Mouse (Mus musculus) kidney, postnatal 14 days (tissue): ENCODE results near the gene Myh9.

ENCODE experiments used
- DNase-seq: peaks from one replicate; pipeline ENCODE4 v3.0.0; 2022; ENCODE audit warnings: mixed read lengths

The Myh9 gene

DNA sequence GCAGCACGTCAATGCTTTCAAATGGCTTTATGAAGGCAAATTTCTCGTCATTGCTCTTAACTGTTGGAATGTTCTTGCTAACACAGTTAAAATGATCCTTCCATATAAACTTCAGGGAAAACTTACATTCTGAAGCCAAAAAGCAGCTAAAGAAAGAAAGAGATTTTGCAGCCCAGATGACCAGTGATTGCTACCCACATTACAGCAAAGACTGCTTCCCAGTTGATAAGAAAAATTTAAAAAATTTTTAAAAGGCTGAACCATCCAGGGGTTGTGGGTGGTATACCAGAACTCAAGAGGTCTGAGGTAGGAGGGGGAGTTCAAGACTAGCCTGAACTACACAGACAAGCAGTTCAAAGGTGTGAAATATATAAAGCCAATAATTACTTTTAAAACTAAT is 1.1 kb upstream of the Myh9 start:
- DNase-seq: no peak

DNA sequence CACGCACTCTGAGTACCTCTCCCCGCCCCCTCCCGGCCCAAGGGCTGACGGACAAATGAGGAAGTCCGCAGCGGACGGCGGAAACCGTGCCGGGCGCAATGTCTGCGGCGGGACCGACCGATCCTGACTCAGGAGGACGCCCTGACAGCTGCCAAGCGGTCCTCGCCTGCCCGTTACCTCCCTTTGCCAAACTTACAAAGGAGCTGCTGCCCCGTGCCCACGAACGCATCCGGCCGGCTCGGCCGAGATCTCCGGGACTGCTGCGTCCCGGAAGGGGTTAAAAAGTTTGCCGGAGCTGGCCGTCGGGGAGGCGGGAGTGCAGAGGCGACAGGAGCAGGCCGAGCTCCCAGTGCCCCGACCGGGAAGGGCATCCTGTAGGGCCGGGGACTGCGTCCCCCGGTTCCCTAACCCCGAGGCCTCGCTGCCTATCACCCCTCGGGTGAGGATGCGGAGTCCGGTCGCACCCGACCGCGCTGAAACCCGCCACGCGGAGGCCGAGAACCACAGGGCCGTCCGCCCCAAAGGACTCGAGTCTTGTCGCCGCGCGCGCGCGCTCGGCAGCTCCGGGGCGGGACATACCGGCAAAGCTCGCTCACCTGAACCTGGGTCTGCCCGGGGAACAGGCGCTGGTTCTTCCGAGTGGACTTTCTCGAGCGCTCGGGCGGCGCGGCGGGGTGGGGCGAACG is 471 bp downstream of the Myh9 start:
- peak; percentile 81 for DNase-seq

DNA sequence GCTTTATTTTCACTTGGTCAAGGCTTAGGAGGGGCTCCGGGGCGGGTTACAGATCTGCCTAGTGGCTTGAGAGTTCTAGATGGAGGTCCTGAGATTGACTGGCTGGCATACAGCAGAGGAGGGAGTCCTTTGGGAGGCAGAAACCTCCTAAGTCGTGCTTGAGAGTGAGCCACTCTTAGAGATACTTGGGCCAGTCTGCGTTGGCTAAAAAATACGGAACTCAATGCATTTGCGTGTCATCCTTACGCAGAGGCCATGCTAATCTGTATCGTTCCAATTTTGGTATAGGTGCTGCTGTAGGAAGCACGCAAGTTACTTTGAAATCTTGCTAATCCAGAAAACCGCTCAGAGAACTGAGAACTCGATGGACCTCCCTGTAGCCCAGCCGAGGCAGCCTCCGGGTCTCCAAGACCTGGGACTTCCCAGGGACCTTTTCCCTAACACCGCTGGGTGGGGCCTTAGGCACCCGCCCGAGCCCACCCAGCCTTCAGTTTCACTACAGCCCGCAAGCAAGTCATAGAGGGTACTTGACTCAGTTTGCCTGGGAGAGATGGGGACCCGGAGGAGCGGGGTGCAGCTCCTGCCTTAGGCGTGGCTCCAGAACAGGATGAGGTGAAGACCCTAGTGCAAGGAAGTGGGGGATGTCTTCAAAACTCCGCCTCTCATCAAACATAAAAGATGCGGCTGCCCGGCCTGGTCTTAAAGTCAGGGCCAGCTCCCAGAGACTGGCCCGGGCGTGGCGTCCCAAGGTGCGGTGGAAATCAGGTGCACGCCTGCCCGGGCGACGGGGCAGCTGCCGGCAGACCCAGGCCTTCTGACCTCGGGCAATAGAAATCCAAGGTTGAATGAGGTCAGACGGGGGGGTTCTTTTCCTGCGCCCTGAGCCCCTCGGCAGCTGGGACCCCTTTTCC is 1.3 kb downstream of the Myh9 start:
- no peak for DNase-seq

DNA sequence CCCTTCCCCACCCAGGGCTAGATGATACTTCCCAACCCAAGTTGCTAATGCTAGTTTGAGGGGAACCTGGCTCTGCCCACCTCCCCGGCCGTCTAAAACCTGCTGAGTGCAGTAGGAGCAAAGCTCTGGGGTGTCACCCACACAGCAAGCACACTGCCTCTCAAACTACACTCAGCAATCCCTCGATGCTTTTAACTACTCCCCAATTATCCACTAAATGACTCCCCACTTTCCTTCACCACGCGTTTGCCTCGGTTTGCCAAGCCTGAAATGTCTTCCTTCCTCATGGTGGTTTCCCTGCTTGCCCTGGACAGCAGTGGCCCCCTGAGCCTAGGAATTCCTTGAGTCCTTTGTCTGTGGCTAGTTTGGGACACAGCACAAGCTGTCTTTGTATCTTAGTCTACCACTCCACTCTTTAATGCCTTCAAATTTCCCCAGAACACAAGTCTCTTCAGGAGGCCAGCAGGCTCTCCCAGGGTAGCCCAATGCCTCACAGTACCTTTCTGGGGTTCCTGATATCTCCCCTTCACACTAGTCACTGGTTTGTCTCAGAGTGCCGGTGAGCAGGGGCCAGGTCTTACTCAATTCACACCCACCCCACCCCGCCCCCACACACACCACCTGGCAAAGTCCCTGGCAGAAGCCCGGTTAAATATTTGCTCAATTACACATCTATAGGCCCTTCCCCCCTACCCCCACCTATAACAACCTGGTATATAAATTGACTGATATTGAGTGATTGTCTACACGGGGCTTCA is 2.3 kb downstream of the Myh9 start:
- no peak for DNase-seq

DNA sequence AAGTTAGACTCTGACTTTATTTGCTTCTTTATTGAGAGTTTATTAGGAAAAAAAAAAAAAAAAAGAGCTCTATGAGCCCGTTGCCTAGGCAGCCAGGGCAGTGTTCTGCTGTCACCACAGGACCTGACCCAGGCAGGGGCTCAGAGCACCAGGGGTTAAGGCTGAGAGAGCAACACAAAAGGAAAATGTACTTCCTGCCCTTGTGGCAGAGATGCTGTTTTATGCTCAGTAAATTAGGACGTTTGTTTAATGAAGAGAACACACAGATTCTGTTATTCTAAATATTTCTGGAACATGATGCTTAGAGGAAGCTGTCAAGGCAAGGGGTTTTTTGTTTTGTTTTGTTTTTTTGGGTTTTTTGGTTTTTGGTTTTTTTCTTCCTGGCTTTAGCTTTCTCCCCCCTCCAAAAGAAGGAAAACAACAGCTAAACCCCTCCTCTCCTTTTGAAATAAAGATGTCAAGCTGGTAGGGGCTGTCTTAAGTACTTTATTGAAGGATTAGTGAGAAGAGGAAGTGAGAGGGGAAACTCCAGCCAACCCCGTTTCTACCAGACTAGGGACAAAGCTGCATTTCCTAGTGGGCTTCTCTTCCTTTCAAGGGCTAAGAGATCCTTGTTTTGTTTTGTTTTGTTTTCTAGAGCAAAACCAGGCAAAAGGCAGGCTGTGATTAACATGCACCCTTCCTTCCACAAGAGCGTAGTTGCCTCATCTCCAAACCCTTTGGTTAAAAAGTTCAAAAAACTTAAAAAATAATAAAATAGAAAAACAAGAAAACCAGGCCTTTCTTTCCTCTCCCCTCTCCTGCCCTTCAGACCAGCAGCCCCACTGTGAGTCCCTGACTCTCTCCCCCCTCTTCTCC is 3.2 kb downstream of the Myh9 start:
- no peak for DNase-seq

DNA sequence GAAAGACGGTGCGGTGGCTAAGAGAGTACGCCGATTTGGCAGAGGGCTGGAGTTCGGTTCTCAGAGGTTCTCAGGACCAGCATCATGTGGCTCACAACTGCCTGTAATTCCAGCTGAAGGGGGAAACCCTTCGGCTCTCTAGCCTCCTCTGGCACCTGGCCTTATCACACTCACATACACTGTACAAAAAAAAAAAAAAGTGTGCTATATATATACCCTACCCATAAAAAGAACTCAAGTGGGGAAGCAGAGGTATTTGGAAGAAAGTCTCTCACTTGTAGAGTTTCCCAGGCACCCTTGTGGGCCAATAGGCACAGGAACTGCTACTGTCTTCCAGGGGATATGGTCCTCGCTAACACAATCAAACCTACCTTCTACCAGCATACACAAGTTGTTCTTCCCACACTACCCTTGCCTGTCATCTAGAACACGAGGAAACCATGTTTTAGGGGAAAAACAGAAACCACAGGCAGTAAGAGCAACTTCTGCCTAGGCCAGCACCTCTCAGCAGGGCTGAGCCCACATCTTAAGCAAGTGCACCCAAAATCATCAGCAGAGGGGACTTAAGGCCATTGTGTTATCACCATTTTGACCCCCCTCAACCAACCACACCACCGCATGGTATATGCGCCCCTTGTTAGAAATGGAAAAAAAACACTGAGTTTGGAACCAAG is 4.4 kb downstream of the Myh9 start:
- no peak for DNase-seq

DNA sequence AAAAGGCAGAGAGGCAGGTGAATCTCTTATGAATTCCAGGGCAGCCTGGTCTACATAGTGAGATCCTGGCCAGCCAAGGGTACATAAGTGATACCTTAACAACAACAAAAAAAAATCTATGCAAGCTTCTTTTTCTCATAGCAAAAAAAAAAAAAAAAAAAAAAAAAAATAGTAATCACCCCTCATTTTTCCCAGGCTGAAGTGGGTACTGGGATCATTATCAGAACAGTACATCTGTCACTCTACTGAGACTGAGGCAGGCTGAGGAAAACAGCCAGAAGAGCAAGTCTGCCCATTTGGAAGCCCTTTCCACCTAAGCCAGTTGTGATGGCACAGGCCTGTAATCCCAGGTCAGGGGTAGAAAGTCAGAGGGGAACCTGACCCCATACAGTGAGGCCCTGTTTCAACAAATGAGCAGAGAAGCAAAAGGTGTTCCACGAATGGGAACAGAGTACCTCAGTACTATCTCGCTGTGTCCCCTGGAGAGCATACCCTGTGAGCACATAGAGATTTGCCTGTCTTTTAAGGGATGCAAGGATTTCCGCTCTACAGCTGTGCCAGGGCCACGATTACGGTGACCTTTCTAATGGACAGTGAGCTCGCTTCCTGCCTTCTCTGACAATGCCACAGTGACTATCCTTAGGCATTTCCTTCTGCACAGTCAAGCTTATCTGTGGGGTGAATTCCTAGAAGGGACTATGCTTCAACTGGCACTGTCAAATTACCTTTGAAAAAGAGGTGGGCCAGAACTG is 5.1 kb downstream of the Myh9 start:
- no peak for DNase-seq

DNA sequence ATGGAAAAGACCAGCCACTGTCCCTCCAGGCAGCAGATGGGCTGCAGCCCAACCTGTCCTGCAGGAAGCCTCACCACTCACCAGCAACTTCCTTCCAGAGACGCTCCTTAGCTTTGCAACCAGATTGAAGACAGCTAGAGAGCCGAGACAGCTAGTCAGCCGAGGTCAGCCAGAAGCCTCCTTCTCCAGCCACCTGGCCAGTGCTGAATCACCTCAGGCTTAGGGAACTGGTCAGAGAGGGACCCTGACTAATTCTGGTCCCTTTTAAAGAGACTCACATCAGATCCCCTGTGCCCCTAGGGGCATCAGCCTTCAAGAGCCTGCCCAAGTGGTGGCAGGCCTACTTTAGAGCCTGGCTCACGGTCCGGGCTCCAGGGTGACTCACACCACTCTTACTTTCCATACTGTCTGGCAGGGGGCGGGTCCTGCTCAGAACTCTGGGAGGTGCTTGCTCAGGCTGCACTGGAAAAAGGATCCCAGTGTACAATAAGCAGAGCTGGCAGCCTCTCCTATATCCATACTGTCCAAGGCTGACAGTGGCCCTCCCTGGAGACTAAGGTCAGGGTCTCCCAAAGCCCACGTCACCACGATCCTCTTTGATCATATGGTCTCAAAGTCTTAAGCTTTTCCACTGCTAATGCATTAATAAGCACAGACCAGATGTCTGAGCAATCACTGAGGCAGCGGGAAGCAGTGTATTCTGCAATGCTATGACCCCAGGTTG is 5.9 kb downstream of the Myh9 start:
- no peak for DNase-seq

DNA sequence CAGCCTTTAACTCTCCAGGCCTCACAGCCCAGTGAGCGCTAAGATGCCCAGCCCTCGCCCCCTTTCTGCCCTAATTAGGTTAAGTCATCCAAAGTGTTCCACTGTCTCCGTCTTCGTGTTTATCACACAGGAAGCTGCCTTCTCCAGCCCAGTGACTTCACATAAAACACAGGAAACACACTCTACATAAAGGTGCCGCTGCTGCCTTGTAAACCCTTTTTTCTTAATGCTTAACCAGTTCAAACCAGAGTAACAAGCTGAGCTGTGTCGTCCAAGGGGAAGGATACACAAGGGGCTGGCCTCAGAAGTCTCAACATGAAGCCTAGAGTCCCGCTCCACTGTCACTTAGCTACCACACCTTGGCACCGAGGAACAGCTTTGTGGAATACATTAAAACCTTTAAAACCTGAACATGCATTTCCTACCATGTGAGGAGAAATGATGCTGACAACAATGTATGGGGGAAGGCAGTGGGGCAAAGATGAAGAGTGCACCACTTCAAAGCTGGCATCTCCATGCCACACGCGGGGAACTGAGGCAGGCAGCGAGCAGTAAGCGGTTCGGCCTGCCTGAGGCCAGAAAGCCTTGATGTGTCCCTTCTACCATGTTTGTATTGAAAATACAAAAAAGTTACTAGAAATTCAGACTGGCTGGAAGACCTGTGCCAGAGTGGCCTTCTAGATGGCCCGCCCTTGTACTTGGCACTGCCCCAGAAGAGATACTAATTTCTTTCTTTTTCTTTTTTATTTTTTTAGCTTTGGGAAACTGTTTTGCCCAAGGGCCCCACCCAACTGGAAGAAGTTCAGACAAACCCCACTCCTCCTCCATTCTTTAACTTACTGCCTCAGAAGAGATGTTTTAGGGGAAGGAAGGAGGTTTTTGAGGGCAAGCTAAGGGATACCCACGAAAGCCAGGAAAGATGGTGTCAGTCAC is 7.4 kb downstream of the Myh9 start:
- peak; percentile 15 for DNase-seq

DNA sequence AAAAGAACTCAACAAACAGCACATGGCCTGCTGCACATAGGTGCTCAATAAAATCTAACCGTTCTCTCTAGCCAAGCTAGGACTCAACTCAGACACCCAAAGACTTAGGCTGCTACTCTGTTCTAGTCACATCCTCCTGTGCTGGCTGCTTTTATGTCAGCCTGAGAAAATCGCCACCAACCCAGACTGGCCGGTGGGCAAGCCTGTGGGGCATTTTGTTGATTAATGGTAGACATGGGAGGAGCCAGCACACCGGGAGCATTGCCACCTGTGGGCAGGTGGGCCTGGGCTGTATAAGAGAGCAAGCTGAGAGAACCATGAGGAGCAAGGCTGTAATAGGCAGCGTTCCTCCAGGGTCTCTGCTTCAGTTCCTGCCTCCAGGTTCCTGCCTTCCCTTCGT is 8.2 kb downstream of the Myh9 start:
- DNase-seq: no peak

DNA sequence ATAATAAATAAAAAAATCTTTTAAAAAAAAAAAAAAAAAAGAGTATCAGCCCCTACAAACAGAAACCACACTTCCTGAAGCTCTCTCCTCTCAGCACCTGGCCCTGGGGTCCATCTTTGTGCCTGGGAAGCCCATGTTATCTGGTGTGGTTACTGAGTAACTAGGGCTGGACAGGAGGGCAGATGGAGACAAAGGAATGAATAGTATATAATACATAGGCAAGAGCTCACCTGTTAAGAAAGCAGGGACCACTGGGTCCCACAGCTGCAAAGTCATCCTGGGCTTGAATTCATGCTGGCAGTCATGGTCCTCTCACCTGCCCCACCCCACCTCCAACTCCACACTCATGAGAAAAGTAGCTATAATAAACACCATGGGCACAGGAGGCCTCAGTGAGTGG is 8.9 kb downstream of the Myh9 start:
- DNase-seq: no peak

DNA sequence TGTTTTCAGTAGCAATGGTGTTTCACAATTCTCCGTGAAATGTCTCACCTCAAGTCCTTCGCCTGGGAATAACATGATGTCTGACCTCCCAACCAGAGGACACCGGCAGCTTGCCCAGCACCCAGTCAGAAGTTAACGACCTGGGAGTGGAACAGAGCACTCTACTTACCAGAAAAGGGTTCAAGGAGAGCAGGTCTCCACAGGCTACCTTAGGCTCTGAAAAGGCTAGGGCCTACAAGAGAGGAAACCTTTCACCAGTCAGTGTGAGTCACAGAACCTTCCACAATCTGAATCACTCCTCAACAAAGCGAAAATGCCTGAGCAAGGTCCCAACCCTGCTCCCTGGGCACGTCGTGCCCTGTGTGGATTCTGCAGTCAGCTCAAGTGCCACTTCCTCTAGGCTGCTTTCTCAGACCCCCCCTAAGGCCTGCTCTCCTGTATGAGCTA is 9.5 kb downstream of the Myh9 start:
- peak; percentile 19 for DNase-seq

DNA sequence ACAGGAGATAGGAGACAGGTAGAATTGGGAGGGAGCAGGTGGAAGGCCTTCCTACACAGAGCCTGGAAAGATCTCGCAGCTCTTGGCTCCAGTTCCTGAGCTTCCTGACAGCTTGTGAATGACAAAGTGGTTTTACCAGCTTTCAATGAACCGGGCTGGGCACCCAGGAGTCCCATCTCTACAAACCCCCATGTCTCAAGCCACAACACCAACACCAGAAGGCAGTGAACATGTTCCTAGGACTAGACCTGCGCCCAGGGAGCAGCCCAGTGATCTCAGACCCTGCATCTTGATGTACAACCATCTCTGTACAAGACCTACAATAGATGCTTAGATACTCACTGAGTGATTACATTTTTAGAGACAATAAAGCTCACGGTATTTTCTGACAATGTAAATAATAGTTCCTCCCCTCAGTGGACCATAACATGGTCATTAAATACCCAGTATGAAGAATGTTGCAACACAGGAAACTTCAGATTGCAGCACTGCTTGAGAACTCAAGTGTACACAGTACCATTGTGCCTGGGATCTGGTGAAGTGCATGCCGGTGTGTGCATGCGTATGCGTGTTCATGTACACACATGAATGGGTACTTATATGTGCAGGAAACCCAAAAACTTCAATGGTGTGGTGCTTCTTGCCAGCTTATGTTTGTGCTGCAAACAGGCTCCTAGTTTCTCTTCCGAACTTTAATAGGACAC is 10.1 kb downstream of the Myh9 start:
- no peak for DNase-seq

DNA sequence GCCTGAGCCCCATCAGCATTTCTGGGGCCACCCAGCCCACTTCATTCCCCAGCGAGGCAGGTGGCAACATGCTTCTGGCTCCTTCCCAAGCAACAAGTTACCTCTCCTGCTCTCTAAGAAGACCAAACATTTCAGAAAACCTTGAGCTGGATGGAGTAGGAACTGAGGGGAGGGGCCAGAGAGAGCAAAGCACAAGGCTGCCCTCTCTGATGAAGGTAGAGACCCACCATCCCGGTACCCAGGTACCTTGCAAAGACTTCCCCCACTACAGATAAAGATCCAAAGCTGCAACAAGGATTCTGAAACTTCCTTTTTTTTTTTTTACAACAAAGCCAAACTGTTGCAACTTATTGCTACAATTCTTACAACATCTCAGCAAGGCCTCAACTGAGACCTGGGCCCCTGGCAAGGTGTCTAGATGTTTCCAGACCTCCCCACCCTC is 10.8 kb downstream of the Myh9 start:
- DNase-seq: peak; percentile 16

DNA sequence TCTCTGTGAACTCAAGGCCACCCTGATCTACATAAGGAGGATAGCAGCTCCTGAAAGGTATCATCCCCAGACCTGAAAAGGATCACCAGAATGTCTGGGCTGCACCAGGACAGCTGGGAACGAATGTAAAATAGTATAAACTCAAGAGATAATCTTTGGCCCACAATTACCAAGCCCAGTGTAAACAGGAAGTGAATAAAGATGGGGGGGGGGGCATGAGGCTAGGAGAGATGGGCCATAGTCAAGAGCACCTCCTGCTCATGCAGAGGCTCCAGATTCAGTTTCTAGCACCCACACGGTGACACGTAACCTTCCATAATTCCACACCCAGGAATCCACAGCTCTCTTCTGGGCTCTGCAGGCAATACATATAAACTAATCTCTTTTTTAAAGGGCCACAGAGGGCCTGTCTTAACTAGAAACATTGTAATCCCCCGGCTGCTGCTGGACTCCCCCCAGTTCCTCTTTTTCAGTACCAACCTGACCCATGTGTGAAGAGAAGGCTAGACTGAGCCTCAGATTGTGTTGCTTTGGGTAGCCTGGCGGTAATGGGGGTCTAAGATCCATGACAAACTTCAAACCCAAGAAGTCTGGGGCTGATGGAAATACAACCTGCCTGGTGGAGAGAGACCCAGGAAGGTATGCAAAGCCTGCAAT is 11.4 kb downstream of the Myh9 start:
- DNase-seq: no peak

DNA sequence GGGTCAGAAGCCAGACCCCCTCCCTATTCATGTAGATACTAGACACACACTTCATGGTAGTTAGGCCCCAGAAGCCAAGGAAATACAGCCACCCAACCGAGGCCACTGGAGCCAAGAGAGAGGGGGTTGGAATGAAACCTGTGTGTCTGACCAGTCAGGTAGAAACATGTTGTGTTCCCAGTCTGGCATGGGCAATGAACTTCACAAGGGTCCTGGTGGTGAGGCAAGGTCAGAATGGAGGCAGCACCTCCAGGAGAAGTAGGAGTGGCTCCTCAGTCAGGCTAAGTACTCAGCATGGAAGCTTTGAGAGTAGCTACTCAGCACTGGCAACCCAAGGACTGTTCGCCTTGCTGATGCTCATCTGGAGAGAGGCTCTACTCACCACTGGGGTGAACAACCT is 12.4 kb downstream of the Myh9 start:
- no peak for DNase-seq

DNA sequence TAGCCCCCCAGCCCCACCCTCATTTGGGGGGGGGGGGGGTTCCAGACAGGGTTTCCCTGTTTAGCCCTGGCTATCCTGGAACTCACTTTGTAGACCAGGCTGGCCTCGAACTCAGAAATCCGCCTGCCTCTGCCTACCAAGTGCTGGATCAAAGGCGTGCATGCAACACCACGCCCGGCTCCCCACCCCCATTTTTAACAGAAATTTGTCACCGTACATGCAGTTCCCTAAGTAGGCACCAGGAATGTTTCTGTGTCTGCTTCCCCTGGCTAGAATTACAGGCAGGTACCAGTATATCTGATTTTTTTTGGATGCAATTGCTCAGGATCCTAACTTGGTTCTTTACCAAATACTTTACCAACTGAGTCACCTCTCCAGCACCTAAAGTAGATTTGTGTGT is 13.1 kb downstream of the Myh9 start:
- DNase-seq: no peak

DNA sequence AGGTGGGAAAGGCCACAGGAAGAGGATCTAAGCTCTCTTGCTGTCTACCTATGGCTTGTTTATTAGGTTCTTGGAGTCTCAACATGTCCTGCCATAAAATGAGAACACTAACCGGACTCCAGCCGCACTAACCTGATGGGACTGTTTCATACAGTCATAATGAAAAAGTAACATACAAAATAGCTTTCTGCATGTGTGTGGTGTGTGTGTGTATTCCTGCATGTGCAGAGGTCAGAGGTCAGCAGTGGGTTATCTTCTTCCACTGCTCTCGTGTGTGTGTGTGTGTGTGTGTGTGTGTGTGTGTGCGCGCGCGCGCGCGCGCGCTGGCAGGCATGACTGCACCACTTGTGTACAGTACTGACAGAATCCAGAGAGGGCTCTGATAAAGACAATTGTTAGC is 13.7 kb downstream of the Myh9 start:
- DNase-seq: no peak
